Mouse (Mus musculus) adrenal gland (tissue): ENCODE results near the gene Cfap100.

Experiments
- intact Hi-C: fragments of 180-260 bp; cut with DNase I; formaldehyde crosslinking; loops from one replicate; pipeline ENCODE4 v1.15.1; 2025
- long read RNA-seq, 2 experiments: library from polyadenylated mRNA; unstranded; transcript quantifications; one replicate each; pipeline ENCODE4 v2.0.0; 2020; ENCODE audit warnings: borderline replicate concordance in 1 of 2; ENCODE audit not compliant: insufficient replicate concordance in 1 of 2

Cfap100 gene
- long read RNA-seq, experiment 1, partial matches to known transcripts = 0 of 1 reads
- long read RNA-seq, experiment 1, other reads (novel, unspliced or antisense) = 0 of 1 reads
- long read RNA-seq, experiment 2 = 0 reads

- intact Hi-C loops = loop anchor here (10.0 kb wide), 1 partner anchor 754 kb away; no protein-coding TSS in a partner anchor
Observed at GRCm38 (mm10) chr6:90428380-90428974, at the start of gene Cfap100. Gene Cfap100, minus strand, starts transcription at chr6:90428797.

DNA sequence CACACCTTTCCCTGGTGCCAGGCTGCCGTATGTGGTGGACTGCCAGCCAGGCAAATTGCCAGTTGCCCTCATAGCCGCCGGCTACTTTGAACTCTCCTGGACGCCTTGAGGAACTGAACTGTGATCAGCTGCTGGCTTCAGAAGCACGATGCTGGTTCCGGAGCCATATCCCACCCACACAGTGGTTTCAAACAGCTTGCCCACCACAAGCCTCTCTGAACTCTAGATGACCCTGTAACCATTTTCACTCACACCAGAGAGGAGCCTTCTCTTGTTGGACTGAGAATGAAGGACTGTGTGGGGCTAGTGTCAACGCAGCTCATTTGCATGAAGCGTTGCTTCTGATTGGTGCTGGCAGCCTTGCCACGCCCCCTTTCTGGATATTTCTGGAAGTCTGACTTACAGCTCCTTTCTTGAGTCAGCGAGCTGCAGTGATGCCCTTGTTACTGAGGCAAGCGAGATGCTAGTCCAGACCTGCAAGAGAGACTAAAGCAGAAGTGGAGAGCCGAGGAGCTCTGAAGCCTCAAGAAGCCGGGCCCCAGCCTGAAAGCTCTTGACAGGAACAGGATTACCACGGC, 48.4 kb upstream of the Cfap100 start:
- intact Hi-C loops = no loop called here

- intact Hi-C loops = no loop called here
Observed at GRCm38 (mm10) chr6:90475854-90476212, 47.2 kb upstream of the Cfap100 start.

- intact Hi-C loops = no loop called here
Observed at GRCm38 (mm10) chr6:90475176-90475853, 46.7 kb upstream of the Cfap100 start.

DNA sequence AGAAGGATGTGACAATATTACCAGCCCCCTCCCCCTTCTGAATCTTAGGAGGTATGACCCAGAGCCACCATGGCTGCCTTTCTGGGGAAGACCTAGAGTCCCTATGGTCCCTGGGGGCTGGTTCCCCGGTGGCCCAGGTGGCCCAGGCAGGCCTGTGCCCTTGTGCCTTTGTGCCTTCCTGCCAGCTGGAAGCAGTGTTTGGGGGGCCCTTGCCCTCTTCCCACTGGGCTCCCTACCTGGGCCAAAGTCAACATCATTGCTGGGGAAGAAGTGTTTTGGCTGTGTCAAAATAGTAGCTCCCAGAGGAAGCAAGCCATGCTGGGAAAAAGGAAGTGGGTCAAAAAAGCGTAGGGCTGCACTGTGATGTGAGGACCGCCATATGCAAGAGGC, 45.8 kb upstream of the Cfap100 start:
- intact Hi-C loops = no loop called here

- intact Hi-C loops = no loop called here
Observed at GRCm38 (mm10) chr6:90473630-90474360, 45.2 kb upstream of the Cfap100 start.

- intact Hi-C loops = no loop called here
Observed at GRCm38 (mm10) chr6:90472697-90473096, 44.1 kb upstream of the Cfap100 start.

DNA sequence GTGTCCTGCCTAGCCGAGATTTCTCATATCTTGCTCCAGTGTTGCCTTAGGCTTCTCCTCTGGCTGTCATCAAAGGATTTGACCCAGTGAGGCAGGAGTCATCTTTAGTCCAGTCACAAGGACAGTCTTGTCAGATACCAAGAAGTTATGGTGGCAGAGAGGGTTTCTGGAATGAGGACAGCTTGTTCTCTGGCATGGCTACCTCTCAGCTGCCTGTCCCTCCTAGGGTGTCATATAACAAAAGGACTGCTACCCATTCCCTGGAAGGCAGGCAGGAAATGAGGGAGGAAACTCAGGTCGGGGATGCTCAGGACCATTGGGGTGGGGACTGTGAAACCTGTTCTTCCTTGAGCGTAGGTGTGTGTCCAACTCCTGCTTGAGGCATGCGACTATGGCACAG, 43.5 kb upstream of the Cfap100 start:
- intact Hi-C loops = no loop called here

DNA sequence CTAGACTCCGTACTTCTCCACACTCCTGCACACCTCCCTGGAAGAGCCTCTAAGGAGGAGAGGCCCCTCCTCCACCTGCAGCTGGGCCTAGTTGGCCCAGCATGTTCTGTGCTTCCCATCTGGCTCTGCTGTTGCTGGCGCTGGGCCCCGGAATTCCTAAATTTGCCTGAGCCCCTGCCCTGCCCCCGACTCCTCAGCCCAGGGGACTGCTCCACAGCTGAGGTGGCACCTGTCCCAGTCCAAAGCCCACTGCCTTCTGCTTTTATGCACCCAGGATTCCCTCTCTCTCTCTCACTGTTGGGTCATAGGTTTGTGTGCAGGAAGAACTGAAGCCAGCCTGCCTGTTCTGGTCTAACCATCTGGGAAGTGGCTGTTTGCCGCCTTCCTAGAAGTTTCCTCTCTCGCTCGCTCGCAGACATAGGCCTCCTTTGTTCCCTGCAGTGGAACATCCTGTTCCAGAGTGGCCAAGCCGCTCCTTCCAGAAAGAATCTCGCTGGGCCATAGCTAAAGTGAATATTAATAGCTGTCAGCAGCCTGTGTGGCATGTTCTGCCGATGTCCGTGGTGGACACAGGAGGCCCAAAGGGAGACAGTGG, 42.4 kb upstream of the Cfap100 start:
- intact Hi-C loops = no loop called here

- intact Hi-C loops = no loop called here
Observed at GRCm38 (mm10) chr6:90470255-90470654, 41.7 kb upstream of the Cfap100 start.

DNA sequence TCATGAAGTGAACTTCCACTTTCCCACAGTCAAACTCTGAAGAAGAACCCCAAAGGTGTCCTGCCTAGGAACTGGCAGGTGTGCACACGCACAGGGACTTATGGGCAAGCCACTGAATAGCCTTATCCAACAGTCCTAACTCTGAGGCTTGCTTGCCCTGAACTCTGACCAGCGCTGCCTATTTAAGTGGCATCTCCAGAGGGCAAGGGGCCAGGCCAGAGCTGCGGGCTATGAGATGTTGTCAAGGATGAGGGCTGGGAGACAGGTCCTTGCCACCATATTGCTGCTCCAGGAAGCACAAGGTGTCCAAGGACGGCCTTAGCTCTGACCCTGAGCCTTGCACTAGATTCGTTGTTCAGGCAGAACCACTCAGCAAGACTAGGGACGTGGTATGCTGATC, 40.4 kb upstream of the Cfap100 start:
- intact Hi-C loops = no loop called here

DNA sequence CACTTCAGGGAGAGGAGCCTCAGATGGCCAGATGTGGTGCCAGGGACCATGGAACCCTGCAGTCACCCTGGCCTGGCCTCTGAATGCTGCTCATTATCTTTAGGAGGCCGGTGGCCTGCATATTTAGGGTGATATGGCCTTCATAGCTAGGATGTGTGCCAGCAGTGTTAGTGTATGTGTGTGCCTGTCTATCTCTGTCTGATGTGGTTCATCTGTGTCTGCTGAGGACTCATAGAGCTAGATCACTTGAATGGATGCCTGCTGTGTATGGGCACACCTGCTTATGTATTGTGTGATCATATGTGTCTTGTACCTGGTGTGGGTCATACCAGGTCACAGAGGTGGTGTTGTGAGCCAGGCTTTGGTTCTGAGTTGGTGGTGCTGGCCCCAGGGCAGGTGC, 39.6 kb upstream of the Cfap100 start:
- intact Hi-C loops = no loop called here

- intact Hi-C loops = no loop called here
Observed at GRCm38 (mm10) chr6:90466847-90467410, 38.3 kb upstream of the Cfap100 start.

DNA sequence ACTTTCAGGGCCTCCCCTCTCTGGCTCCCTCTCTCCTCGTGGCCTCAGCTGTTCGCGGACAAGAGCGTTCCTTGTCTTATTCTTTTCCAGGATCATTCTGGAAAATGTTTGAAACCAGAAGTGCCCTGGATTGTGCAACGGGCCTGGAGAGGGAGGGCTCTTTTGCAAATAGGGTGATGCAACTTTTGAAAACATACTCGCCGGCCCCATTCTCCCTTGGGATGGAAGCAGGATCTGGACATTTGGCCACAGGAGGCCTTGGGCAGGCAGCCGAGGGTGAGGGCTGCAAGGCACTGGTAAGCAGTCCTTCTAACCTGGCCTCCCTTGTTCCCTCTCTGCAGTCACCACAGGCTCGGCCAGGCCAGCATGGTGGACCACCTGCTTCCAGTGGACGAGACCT, 37.5 kb upstream of the Cfap100 start:
- intact Hi-C loops = no loop called here

DNA sequence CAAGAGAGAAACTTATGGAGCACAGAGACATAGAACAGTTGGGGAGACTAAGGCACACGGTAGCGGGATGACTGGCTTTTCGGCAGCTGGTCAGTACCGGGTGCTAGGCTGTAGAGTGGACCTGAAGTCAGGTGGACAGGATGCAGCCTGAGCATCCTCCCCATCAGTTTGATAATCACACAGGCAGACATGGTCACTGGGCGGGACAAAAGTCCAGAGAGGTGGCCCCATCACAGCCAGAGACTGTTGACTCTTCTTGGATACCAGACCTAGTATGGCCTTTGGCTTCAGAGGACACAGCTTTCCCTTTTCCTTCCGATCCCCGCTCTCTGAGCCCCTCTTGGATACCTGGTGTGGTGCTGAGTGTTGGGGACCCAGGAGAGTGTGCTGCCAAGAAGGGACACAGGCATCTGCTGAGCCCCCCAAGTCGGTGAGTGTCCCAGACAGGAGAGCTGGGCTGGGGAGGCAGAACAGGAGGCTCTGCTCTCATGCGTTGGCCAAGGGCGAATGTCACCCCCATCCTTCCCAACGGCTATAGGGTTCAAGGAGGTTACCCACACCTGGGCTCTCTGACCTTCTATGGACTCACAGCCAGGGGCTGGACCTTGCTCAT, 36.5 kb upstream of the Cfap100 start:
- intact Hi-C loops = no loop called here

- intact Hi-C loops = no loop called here
Observed at GRCm38 (mm10) chr6:90463890-90464421, 35.4 kb upstream of the Cfap100 start.

GRCm38 (mm10) chr6:90463228-90463862, 34.7 kb upstream of the Cfap100 start:
- intact Hi-C loops = no loop called here

GRCm38 (mm10) chr6:90462841-90463227, 34.2 kb upstream of the Cfap100 start:
- intact Hi-C loops = no loop called here

- intact Hi-C loops = no loop called here
Observed at GRCm38 (mm10) chr6:90462181-90462706, 33.6 kb upstream of the Cfap100 start, which contains the start of gene Klf15. Gene Klf15, plus strand, starts transcription at chr6:90462576.

DNA sequence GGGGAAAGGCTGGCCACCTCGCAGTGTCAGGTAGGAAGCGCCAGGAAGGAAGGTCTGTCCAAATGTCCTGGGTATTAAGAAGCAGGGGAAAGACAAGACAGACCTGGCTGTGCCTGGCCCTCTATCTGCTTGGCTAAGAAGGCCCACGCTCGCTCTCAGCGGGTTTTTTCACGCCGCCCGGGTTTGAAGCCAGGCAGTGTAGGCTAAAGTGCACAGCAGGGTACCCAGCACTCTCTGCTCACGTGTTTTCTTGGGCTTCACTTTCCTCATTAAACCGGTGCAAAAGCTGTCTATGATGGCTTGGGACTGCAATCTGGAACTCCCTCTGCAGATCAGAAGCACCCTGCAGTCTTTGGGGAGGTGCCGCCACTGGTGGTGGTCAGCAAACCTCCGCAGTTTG, 33.2 kb upstream of the Cfap100 start:
- intact Hi-C loops = no loop called here
